Mouse (Mus musculus): ENCODE results near the gene Phf3. TPM values are rescaled to one million over a fixed set of nuclear protein-coding genes. Genes with fewer than 3 reads are reported as not detected.

Phf3 gene
- polyA plus RNA-seq (2017; shearing (Covaris generic)): 132 TPM

DNA sequence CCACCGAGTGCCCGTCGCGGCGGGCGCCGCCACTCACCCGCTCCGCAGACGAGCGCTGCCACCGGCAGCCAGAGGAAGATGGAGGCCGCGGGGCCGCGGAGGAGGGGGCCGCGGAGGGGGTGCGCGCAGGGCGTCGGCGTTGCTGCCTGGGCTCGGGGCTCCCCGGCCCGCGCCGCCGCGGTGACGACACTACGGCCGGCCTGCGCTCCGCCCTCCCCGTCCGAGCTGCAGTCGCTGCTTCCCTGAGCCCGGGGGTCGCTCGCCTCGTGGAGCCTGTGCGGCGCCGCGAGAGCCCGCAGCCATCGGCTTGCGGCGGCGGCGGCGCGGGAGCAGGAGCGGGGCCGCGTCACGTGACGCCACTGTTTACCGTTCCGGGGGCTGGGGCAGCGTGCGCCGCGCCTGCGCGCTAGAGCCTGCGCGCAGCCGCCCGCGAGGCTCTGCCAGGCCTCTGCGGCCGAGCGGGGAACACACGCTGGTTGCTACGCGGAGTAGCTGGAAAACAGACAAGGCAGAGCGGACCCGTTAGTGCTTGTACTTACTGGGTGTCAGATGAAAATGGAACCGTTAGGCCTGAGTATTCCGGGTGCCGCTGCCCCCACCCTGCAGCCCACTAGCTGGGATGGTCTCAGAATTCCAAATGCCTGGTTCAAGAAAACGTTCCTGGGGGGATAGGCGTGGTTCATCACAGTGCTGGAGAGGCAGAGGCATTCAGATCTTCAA lies at the start of gene Phf3:
Phf3 (minus strand) TSS at position 381 of the 720 bp plus-strand sequence.

Other genes with a start within 250 kb of the Phf3 start
- gene AC153137.1, start 104.0 kb upstream of the Phf3 start, polyA plus RNA-seq (2017; shearing (Covaris generic)): not detected